Comparison of ENCODE assay signal across 20 mouse cellular contexts in the genomic region with DNA sequence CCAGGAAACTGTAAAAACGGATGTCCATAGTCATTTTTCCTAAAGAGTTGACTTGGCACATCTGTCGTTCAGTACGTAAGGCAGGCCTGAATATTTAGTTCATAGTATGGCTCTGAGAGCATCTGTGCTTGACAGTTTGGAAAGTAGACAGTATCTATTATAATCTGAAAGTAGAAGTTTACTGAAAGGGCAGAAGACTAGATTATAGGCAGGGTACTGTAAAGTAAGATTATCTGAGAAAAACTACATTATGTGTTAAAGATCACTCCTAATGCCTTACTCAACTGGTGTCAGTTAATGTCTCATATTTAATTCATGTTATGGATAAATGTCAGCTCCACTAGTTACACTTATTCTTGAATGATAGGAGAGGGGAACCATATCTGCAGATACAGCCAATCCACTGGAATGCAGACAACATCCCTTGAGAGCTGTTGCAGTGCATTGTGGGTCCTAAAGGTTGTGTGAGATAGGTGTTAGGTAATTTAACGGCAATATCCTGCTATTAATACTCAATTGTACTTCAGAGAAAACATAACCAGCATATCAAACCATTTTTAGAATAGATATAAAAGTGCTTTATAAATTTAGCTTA.
"Had no signal": no experiment of that assay in that cellular context is flagged by ENCODE, and none has a peak within 500 bp of the region (broad histone marks: within the 10 kb centered on the region; RNA-seq: fewer than 3 reads in every experiment).

No protein-coding gene starts in this region.

- H3K4me1 ChIP-seq: limb, embryonic 15.5 days; stomach, embryonic 15.5 days had no signal

- H3K4me3 ChIP-seq: kidney, embryonic 15.5 days; limb, embryonic 12.5 days; limb, embryonic 15.5 days; lung, embryonic 15.5 days; megakaryocyte, embryonic 14.5 days; midbrain, embryonic 10.5 days; neural tube, embryonic 12.5 days; neural tube, embryonic 15.5 days; stomach, embryonic 15.5 days had no signal

- H3K9ac ChIP-seq: kidney, embryonic 15.5 days; limb, embryonic 12.5 days; limb, embryonic 15.5 days; lung, embryonic 15.5 days; neural tube, embryonic 12.5 days; neural tube, embryonic 15.5 days; stomach, embryonic 15.5 days had no signal

- H3K27me3 ChIP-seq: kidney, embryonic 15.5 days; limb, embryonic 12.5 days; limb, embryonic 15.5 days; lung, embryonic 15.5 days; megakaryocyte, embryonic 14.5 days; neural tube, embryonic 12.5 days; neural tube, embryonic 15.5 days; stomach, embryonic 15.5 days had no signal

- H3K27ac ChIP-seq: kidney, embryonic 15.5 days; limb, embryonic 12.5 days; limb, embryonic 15.5 days; lung, embryonic 15.5 days; midbrain, embryonic 10.5 days; neural tube, embryonic 12.5 days; neural tube, embryonic 15.5 days; stomach, embryonic 15.5 days had no signal

- DNase-seq: kidney, adult 8-10 months; kidney, postnatal 10 days; kidney, postnatal 36 days; left cerebral cortex, postnatal 4 days; lung, postnatal 10 days; lung, postnatal 36 days; midbrain, embryonic 14.5 days; retina, postnatal 1 day; right cerebral cortex, postnatal 25 days; spleen, adult 18-20 months; thymus, postnatal 25 days had no signal

- H3K36me3 ChIP-seq: kidney, embryonic 15.5 days; limb, embryonic 12.5 days; limb, embryonic 15.5 days; lung, embryonic 15.5 days; midbrain, embryonic 10.5 days; neural tube, embryonic 12.5 days; neural tube, embryonic 15.5 days; stomach, embryonic 15.5 days had no signal

- H3K4me2 ChIP-seq: kidney, embryonic 15.5 days; limb, embryonic 12.5 days; limb, embryonic 15.5 days; lung, embryonic 15.5 days; neural tube, embryonic 12.5 days; neural tube, embryonic 15.5 days; stomach, embryonic 15.5 days had no signal

- H3K9me3 ChIP-seq: kidney, embryonic 15.5 days; limb, embryonic 12.5 days; limb, embryonic 15.5 days; lung, embryonic 15.5 days; megakaryocyte, embryonic 14.5 days; midbrain, embryonic 10.5 days; neural tube, embryonic 12.5 days; neural tube, embryonic 15.5 days; stomach, embryonic 15.5 days had no signal
